Mouse (Mus musculus): ENCODE data around the gene Gm45837.
"Not testable (repeated sequence)": the region's sequence is repeated elsewhere in the genome, so short reads cannot be mapped to it uniquely, and the experiment has no call there.

Gene Gm45837

GRCm38 (mm10) chr7:101504507-101504906 lies 93.8 kb downstream of the Gm45837 start:
- no peak for DNase-seq

- DNase-seq, result no peak
Measured at GRCm38 (mm10) chr7:101509212-101509611, 98.5 kb downstream of the Gm45837 start.

- no peak for DNase-seq
Measured at GRCm38 (mm10) chr7:101513655-101514054, 103.0 kb downstream of the Gm45837 start.

GRCm38 (mm10) chr7:101514768-101515167 lies 104.1 kb downstream of the Gm45837 start:
- no peak for DNase-seq

GRCm38 (mm10) chr7:101515295-101515694 lies 104.6 kb downstream of the Gm45837 start:
- no peak for DNase-seq

- DNase-seq, result no peak
Measured at GRCm38 (mm10) chr7:101516460-101516859, 105.8 kb downstream of the Gm45837 start.

GRCm38 (mm10) chr7:101521696-101522095 lies 111.0 kb downstream of the Gm45837 start:
- no peak for DNase-seq

GRCm38 (mm10) chr7:101523205-101523604 lies 112.5 kb downstream of the Gm45837 start:
- DNase-seq, result no peak

GRCm38 (mm10) chr7:101526484-101526883 lies 115.8 kb downstream of the Gm45837 start:
- no peak for DNase-seq

GRCm38 (mm10) chr7:101534428-101534827 lies 123.7 kb downstream of the Gm45837 start:
- no peak for DNase-seq

GRCm38 (mm10) chr7:101535102-101535501 lies 124.4 kb downstream of the Gm45837 start:
- no peak for DNase-seq

GRCm38 (mm10) chr7:101535517-101535916 lies 124.8 kb downstream of the Gm45837 start:
- no peak for DNase-seq

- no peak for DNase-seq
Measured at GRCm38 (mm10) chr7:101537541-101537940, 126.9 kb downstream of the Gm45837 start.

- DNase-seq, result peak in 1 of 2 experiments; percentile 16
Measured at GRCm38 (mm10) chr7:101538141-101538933, 127.7 kb downstream of the Gm45837 start.

- DNase-seq, result no peak
Measured at GRCm38 (mm10) chr7:101539774-101540173, 129.1 kb downstream of the Gm45837 start.

- DNase-seq, result no peak
Measured at GRCm38 (mm10) chr7:101540684-101541083, 130.0 kb downstream of the Gm45837 start.

- DNase-seq, result peak; percentile 29 to 39
Measured at GRCm38 (mm10) chr7:101541132-101541531, 130.4 kb downstream of the Gm45837 start.

GRCm38 (mm10) chr7:101541734-101542133 lies 131.0 kb downstream of the Gm45837 start:
- no peak for DNase-seq

GRCm38 (mm10) chr7:101547651-101548050 lies 137.0 kb downstream of the Gm45837 start:
- no peak for DNase-seq

- no peak for DNase-seq
Measured at GRCm38 (mm10) chr7:101549266-101549665, 138.6 kb downstream of the Gm45837 start.

GRCm38 (mm10) chr7:101550686-101551485 lies 140.2 kb downstream of the Gm45837 start:
- DNase-seq, result no peak

- no peak for DNase-seq
Measured at GRCm38 (mm10) chr7:101551530-101551929, 140.8 kb downstream of the Gm45837 start.

GRCm38 (mm10) chr7:101555473-101555872 lies 144.8 kb downstream of the Gm45837 start:
- DNase-seq, result not testable (repeated sequence)

GRCm38 (mm10) chr7:101557391-101557790 lies 146.7 kb downstream of the Gm45837 start:
- DNase-seq, result no peak
